Mouse (Mus musculus): ENCODE results near the gene Mmp14. TPM values are rescaled to one million over a fixed set of nuclear protein-coding genes. Genes with fewer than 3 reads are reported as not detected.

Gene Mmp14
- total and polyA plus RNA-seq, 3 experiments: 28.6 to 108 (median 60.4) TPM

DNA sequence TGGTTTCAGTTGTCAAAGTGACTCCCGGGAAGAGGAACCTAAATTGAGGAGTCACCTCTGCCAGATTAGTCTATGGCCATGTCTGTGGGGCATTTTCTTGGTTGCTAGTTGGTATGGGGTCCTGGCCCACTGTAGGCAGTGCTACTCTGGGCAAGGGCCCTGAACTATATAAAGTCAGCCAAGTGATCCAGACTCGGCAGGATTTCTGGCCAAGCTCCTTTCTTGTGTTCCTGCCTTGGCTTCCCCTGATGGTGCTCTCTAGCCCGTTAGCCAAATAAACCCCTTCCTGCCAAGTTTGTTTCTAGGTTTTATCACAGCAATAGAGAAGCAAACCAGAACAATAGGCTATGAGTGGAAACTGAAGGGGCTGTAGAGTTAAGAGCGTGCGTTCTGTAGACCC is 43.3 kb downstream of the Mmp14 start:
- ATAC-seq (ENCODE audit: extremely low read depth, insufficient number of reproducible peaks, low FRiP score, poor library complexity, severe bottlenecking): no peak
- peaks cover 23% of the 10 kb centered on the region for H3K36me3 ChIP-seq (replicated peaks)
- no peak for TF ChIP-seq GATA1 (IDR thresholded peaks at IDR 0.05; ENCODE audit: borderline replicate concordance, low read length)
- no peak for TF ChIP-seq POLR2AphosphoS5 (IDR thresholded peaks at IDR 0.05; ENCODE audit: insufficient replicate concordance, low read depth, low read length)
- TF ChIP-seq GATA2 (IDR thresholded peaks at IDR 0.05; ENCODE audit: borderline replicate concordance, low read depth, low read length): no peak
- no peak for TF ChIP-seq TAL1 (conservative IDR thresholded peaks at IDR 0.05; ENCODE audit: low read depth, low read length)
- no peak for TF ChIP-seq CTCF (IDR thresholded peaks at IDR 0.05; ENCODE audit: low read depth, low read length)
- peaks cover 8% of the 10 kb centered on the region for H3K4me1 ChIP-seq (ENCODE audit: insufficient read depth, low read depth, low read length)
- DNase-seq (ENCODE audit: low spot score): no peak
- no peaks in the 10 kb centered on the region for H3K9me3 ChIP-seq (replicated peaks)
- peaks cover 44% of the 10 kb centered on the region for H3K27me3 ChIP-seq (ENCODE audit: insufficient read depth, low read length)
- no peak overlapping the region for H3K4me3 ChIP-seq (ENCODE audit: low read depth, low read length)

- no peak for ATAC-seq (ENCODE audit: extremely low read depth, insufficient number of reproducible peaks, low FRiP score, poor library complexity, severe bottlenecking)
- H3K4me3 ChIP-seq (ENCODE audit: low read depth, low read length): no peak within 1 kb of the TSS
These were observed 44.8 kb downstream of the Mmp14 start, which contains the start of gene Rem2 for GRCm38 (mm10) chr14:54475941-54476844. TSS of gene Rem2 (plus strand) at chr14:54476100.

GRCm38 (mm10) chr14:54477172-54477909 is 45.9 kb downstream of the Mmp14 start:
- H3K9me3 ChIP-seq (replicated peaks): no peaks in the 10 kb centered on the region
- H3K36me3 ChIP-seq (replicated peaks): no peaks in the 10 kb centered on the region
- ATAC-seq (ENCODE audit: extremely low read depth, insufficient number of reproducible peaks, low FRiP score, poor library complexity, severe bottlenecking) (no peak), DNase-seq (ENCODE audit: low spot score) (no peak)
- TF ChIP-seq GATA2 (IDR thresholded peaks at IDR 0.05; ENCODE audit: borderline replicate concordance, low read depth, low read length) (no peak), GATA1 (IDR thresholded peaks at IDR 0.05; ENCODE audit: borderline replicate concordance, low read length) (no peak), CTCF (IDR thresholded peaks at IDR 0.05; ENCODE audit: low read depth, low read length) (no peak), TAL1 (conservative IDR thresholded peaks at IDR 0.05; ENCODE audit: low read depth, low read length) (no peak), POLR2AphosphoS5 (IDR thresholded peaks at IDR 0.05; ENCODE audit: insufficient replicate concordance, low read depth, low read length) (no peak)
- H3K27me3 ChIP-seq (ENCODE audit: insufficient read depth, low read length): peaks cover 61% of the 10 kb centered on the region
- H3K4me3 ChIP-seq (ENCODE audit: low read depth, low read length): no peak overlapping the region
- peaks cover 8% of the 10 kb centered on the region for H3K4me1 ChIP-seq (ENCODE audit: insufficient read depth, low read depth, low read length)

More at GRCm38 (mm10) chr14:54475941-54476844, 44.8 kb downstream of the Mmp14 start, which contains the start of gene Rem2:
- TF ChIP-seq GATA1 (IDR thresholded peaks at IDR 0.05; ENCODE audit: borderline replicate concordance, low read length): no peak
- TF ChIP-seq CTCF (IDR thresholded peaks at IDR 0.05; ENCODE audit: low read depth, low read length): no peak
- TF ChIP-seq TAL1 (conservative IDR thresholded peaks at IDR 0.05; ENCODE audit: low read depth, low read length): no peak
- no peak for TF ChIP-seq POLR2AphosphoS5 (IDR thresholded peaks at IDR 0.05; ENCODE audit: insufficient replicate concordance, low read depth, low read length)
- TF ChIP-seq GATA2 (IDR thresholded peaks at IDR 0.05; ENCODE audit: borderline replicate concordance, low read depth, low read length): no peak
- Histone ChIP-seq H3K27me3 (ENCODE audit: insufficient read depth, low read length) (peaks cover 57% of the 10 kb centered on the region), H3K4me1 (ENCODE audit: insufficient read depth, low read depth, low read length) (peaks cover 8% of the 10 kb centered on the region), H3K36me3 (replicated peaks) (peaks cover 10% of the 10 kb centered on the region), H3K9me3 (replicated peaks) (no peaks in the 10 kb centered on the region)
- DNase-seq (ENCODE audit: low spot score): no peak

- H3K4me3 ChIP-seq (ENCODE audit: low read depth, low read length): no peak overlapping the region
- ATAC-seq (ENCODE audit: extremely low read depth, insufficient number of reproducible peaks, low FRiP score, poor library complexity, severe bottlenecking) (no peak), DNase-seq (ENCODE audit: low spot score) (no peak)
- no peaks in the 10 kb centered on the region for H3K36me3 ChIP-seq (replicated peaks)
- no peak for TF ChIP-seq CTCF (IDR thresholded peaks at IDR 0.05; ENCODE audit: low read depth, low read length)
- TF ChIP-seq GATA2 (IDR thresholded peaks at IDR 0.05; ENCODE audit: borderline replicate concordance, low read depth, low read length): no peak
- TF ChIP-seq GATA1 (IDR thresholded peaks at IDR 0.05; ENCODE audit: borderline replicate concordance, low read length): no peak
- peaks cover 12% of the 10 kb centered on the region for H3K4me1 ChIP-seq (ENCODE audit: insufficient read depth, low read depth, low read length)
- H3K9me3 ChIP-seq (replicated peaks): no peaks in the 10 kb centered on the region
- peaks cover 69% of the 10 kb centered on the region for H3K27me3 ChIP-seq (ENCODE audit: insufficient read depth, low read length)
These were observed 48.1 kb downstream of the Mmp14 start for GRCm38 (mm10) chr14:54479451-54479920.

DNA sequence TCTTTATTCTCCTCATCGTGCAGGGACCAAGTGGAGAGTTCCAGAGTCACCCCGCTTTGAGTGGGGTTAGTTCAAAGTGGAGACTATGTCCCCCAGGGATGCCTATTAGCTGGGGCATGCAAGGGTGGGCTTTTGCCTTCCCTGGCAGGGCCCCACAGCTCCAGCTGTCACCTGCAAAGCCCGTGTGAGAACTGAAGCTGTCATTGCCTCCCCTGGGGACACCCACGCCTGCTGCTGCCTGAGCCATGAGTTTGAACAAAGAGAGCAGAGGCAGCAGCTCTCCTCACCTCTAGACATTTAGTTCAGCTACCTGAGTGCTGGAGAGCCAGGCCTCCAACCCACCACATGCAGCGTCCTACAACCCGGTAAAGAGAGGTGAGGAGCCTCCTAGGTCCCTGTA is 49.3 kb downstream of the Mmp14 start:
- Histone ChIP-seq H3K4me3 (ENCODE audit: low read depth, low read length) (no peak overlapping the region), H3K27me3 (ENCODE audit: insufficient read depth, low read length) (peaks cover 62% of the 10 kb centered on the region), H3K36me3 (replicated peaks) (no peaks in the 10 kb centered on the region), H3K4me1 (ENCODE audit: insufficient read depth, low read depth, low read length) (peaks cover 12% of the 10 kb centered on the region), H3K9me3 (replicated peaks) (no peaks in the 10 kb centered on the region)
- no peak for TF ChIP-seq GATA1 (IDR thresholded peaks at IDR 0.05; ENCODE audit: borderline replicate concordance, low read length)
- no peak for TF ChIP-seq GATA2 (IDR thresholded peaks at IDR 0.05; ENCODE audit: borderline replicate concordance, low read depth, low read length)
- TF ChIP-seq TAL1 (conservative IDR thresholded peaks at IDR 0.05; ENCODE audit: low read depth, low read length): no peak
- DNase-seq (ENCODE audit: low spot score) (no peak), ATAC-seq (ENCODE audit: extremely low read depth, insufficient number of reproducible peaks, low FRiP score, poor library complexity, severe bottlenecking) (no peak)

GRCm38 (mm10) chr14:54481402-54481801 is 50.0 kb downstream of the Mmp14 start:
- H3K27me3 ChIP-seq (ENCODE audit: insufficient read depth, low read length): peaks cover 59% of the 10 kb centered on the region
- ATAC-seq (ENCODE audit: extremely low read depth, insufficient number of reproducible peaks, low FRiP score, poor library complexity, severe bottlenecking): no peak; the same call in 1 of the 2 replicates
- no peaks in the 10 kb centered on the region for H3K36me3 ChIP-seq (replicated peaks)

More at GRCm38 (mm10) chr14:54481402-54481801, 50.0 kb downstream of the Mmp14 start:
- TF ChIP-seq POLR2AphosphoS5 (IDR thresholded peaks at IDR 0.05; ENCODE audit: insufficient replicate concordance, low read depth, low read length) (no peak), GATA2 (IDR thresholded peaks at IDR 0.05; ENCODE audit: borderline replicate concordance, low read depth, low read length) (no peak), TAL1 (conservative IDR thresholded peaks at IDR 0.05; ENCODE audit: low read depth, low read length) (no peak), CTCF (IDR thresholded peaks at IDR 0.05; ENCODE audit: low read depth, low read length) (no peak), GATA1 (IDR thresholded peaks at IDR 0.05; ENCODE audit: borderline replicate concordance, low read length) (no peak)
- Histone ChIP-seq H3K9me3 (replicated peaks) (no peaks in the 10 kb centered on the region), H3K4me3 (ENCODE audit: low read depth, low read length) (no peak overlapping the region), H3K4me1 (ENCODE audit: insufficient read depth, low read depth, low read length) (peaks cover 8% of the 10 kb centered on the region)
- DNase-seq (ENCODE audit: low spot score): no peak
